Mouse (Mus musculus): ENCODE results near the gene Slc23a2. TPM values are rescaled to one million over a fixed set of nuclear protein-coding genes. Genes with fewer than 3 reads are reported as not detected.

Slc23a2 gene
- polyA plus RNA-seq, 1 experiment from 2014 or later = 4.1 TPM

GRCm38 (mm10) chr2:132028894-132029605, 115.9 kb downstream of the Slc23a2 start:
- Histone ChIP-seq H3K4me2 (ENCODE audit: low read depth, low read length) (peak overlapping the region; percentile 88), H3K9me3 (replicated peaks; ENCODE audit: control insufficient read depth, low read length) (no peaks in the 10 kb centered on the region), H3K9ac (ENCODE audit: low read depth, low read length) (peak overlapping the region; percentile 51), H3K27ac (ENCODE audit: low read length) (peak overlapping the region; percentile 80), H3K4me1 (ENCODE audit: control insufficient read depth, low read depth, low read length) (peaks cover 16% of the 10 kb centered on the region), H3K36me3 (ENCODE audit: control insufficient read depth, insufficient read depth) (no peaks in the 10 kb centered on the region), H3K4me3 (ENCODE audit: low read depth, low read length) (peak overlapping the region; percentile 62), H3K27me3 (ENCODE audit: control insufficient read depth, insufficient read depth, low read depth, low read length) (peaks cover 36% of the 10 kb centered on the region)
- under 1% methylated on average over 36 of the region's 36 CpGs for WGBS (ENCODE audit: insufficient replicate concordance)
- ATAC-seq (ENCODE audit: low read depth) = peak; percentile 45

DNA sequence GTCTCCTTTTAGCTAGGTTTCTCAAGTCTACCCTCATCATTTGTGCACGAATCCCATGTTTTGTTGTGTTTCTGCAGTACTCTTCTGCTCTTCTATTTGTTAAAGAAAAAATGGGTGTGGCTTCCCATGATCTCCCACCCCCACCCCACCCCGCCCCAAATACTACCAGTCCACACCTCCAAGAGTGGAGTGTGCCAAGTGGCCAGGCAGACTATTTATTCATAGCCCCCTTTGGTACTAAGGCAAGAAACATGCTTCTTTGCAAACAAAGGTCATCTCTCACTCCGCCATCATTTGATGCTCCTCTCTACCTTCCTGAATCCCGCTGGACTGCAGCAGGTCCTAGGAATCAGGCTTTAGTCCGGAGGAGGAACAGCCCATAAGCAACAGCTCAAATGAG, 116.8 kb downstream of the Slc23a2 start:
- Histone ChIP-seq H3K9ac (ENCODE audit: low read depth, low read length) (no peak overlapping the region), H3K4me2 (ENCODE audit: low read depth, low read length) (peak overlapping the region; percentile 88), H3K27me3 (ENCODE audit: control insufficient read depth, insufficient read depth, low read depth, low read length) (peaks cover 36% of the 10 kb centered on the region), H3K9me3 (replicated peaks; ENCODE audit: control insufficient read depth, low read length) (no peaks in the 10 kb centered on the region), H3K27ac (ENCODE audit: low read length) (no peak overlapping the region), H3K4me1 (ENCODE audit: control insufficient read depth, low read depth, low read length) (peaks cover 16% of the 10 kb centered on the region), H3K36me3 (ENCODE audit: control insufficient read depth, insufficient read depth) (no peaks in the 10 kb centered on the region), H3K4me3 (ENCODE audit: low read depth, low read length) (peak overlapping the region; percentile 62)
- 35% methylated on average over 5 of the region's 5 CpGs for WGBS (ENCODE audit: insufficient replicate concordance)
- no peak for ATAC-seq (ENCODE audit: low read depth)

GRCm38 (mm10) chr2:132027366-132027765, 117.5 kb downstream of the Slc23a2 start:
- Histone ChIP-seq H3K36me3 (ENCODE audit: control insufficient read depth, insufficient read depth) (no peaks in the 10 kb centered on the region), H3K27me3 (ENCODE audit: control insufficient read depth, insufficient read depth, low read depth, low read length) (peaks cover 36% of the 10 kb centered on the region), H3K4me1 (ENCODE audit: control insufficient read depth, low read depth, low read length) (peaks cover 16% of the 10 kb centered on the region), H3K27ac (ENCODE audit: low read length) (no peak overlapping the region), H3K4me3 (ENCODE audit: low read depth, low read length) (no peak overlapping the region), H3K9me3 (replicated peaks; ENCODE audit: control insufficient read depth, low read length) (no peaks in the 10 kb centered on the region), H3K9ac (ENCODE audit: low read depth, low read length) (no peak overlapping the region), H3K4me2 (ENCODE audit: low read depth, low read length) (0 out of 2 replicates have a peak overlapping the region, but pooled peaks have one; percentile 6)
- 22% methylated on average over 5 of the region's 5 CpGs for WGBS (ENCODE audit: insufficient replicate concordance)
- ATAC-seq (ENCODE audit: low read depth) = no peak

- Histone ChIP-seq H3K36me3 (ENCODE audit: control insufficient read depth, insufficient read depth) (no peaks in the 10 kb centered on the region), H3K4me3 (ENCODE audit: low read depth, low read length) (no peak overlapping the region), H3K9me3 (replicated peaks; ENCODE audit: control insufficient read depth, low read length) (no peaks in the 10 kb centered on the region), H3K4me1 (ENCODE audit: control insufficient read depth, low read depth, low read length) (peaks cover 5% of the 10 kb centered on the region), H3K27me3 (ENCODE audit: control insufficient read depth, insufficient read depth, low read depth, low read length) (peaks cover 19% of the 10 kb centered on the region), H3K27ac (ENCODE audit: low read length) (no peak overlapping the region), H3K9ac (ENCODE audit: low read depth, low read length) (no peak overlapping the region), H3K4me2 (ENCODE audit: low read depth, low read length) (no peak overlapping the region)
- no peak for ATAC-seq (ENCODE audit: low read depth)
- 56% methylated on average over 4 of the region's 4 CpGs for WGBS (ENCODE audit: insufficient replicate concordance)
Observed at GRCm38 (mm10) chr2:132024028-132024427, 120.9 kb downstream of the Slc23a2 start.

DNA sequence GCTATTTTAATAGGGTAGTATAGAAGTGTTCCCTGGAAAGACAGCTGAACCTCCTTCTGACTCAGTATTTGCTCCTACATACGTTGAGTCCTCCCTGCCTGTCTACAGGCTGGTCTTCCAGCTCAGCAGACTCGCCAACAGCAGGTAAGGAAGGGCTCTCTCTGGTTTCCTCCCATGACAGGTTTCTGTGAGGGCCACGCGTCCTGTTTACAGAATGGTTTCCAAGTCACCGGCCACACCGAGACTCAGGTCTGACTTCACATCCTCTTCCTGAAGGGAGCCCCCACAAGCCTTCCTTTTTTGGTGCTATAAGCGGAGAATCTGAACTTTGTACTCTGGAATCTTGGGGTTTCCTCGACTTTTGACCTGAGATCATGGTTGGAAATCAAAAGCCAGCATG, 122.3 kb downstream of the Slc23a2 start:
- H3K9ac ChIP-seq (ENCODE audit: low read depth, low read length) = no peak overlapping the region
- 0 out of 2 replicates have a peak overlapping the region, but pooled peaks have one; percentile 0 for H3K4me2 ChIP-seq (ENCODE audit: low read depth, low read length)
- 30% methylated on average over 8 of the region's 8 CpGs for WGBS (ENCODE audit: insufficient replicate concordance)

GRCm38 (mm10) chr2:132021616-132022015, 123.3 kb downstream of the Slc23a2 start:
- H3K27ac ChIP-seq (ENCODE audit: low read length) = peak overlapping the region; percentile 33; the same call in 1 of the 2 replicates
- no peak overlapping the region for H3K9ac ChIP-seq (ENCODE audit: low read depth, low read length)
- WGBS (ENCODE audit: insufficient replicate concordance) = 51% methylated on average over 4 of the region's 4 CpGs
- no peak overlapping the region for H3K4me3 ChIP-seq (ENCODE audit: low read depth, low read length)
- H3K4me1 ChIP-seq (ENCODE audit: control insufficient read depth, low read depth, low read length) = peaks cover 3% of the 10 kb centered on the region; the same call in 1 of the 2 replicates
- 0 out of 2 replicates have a peak overlapping the region, but pooled peaks have one; percentile 0 for H3K4me2 ChIP-seq (ENCODE audit: low read depth, low read length)
- no peaks in the 10 kb centered on the region for H3K9me3 ChIP-seq (replicated peaks; ENCODE audit: control insufficient read depth, low read length)
- H3K27me3 ChIP-seq (ENCODE audit: control insufficient read depth, insufficient read depth, low read depth, low read length) = no peaks in the 10 kb centered on the region; the same call in 1 of the 2 replicates
- H3K36me3 ChIP-seq (ENCODE audit: control insufficient read depth, insufficient read depth) = no peaks in the 10 kb centered on the region
- no peak for ATAC-seq (ENCODE audit: low read depth)

More for the DNA sequence above, 122.3 kb downstream of the Slc23a2 start:
- H3K9me3 ChIP-seq (replicated peaks; ENCODE audit: control insufficient read depth, low read length) = no peaks in the 10 kb centered on the region
- no peak for ATAC-seq (ENCODE audit: low read depth)
- peaks cover 3% of the 10 kb centered on the region; the same call in 1 of the 2 replicates for H3K4me1 ChIP-seq (ENCODE audit: control insufficient read depth, low read depth, low read length)
- H3K27ac ChIP-seq (ENCODE audit: low read length) = no peak overlapping the region; the same call in 1 of the 2 replicates
- peaks cover 6% of the 10 kb centered on the region for H3K27me3 ChIP-seq (ENCODE audit: control insufficient read depth, insufficient read depth, low read depth, low read length)
- H3K36me3 ChIP-seq (ENCODE audit: control insufficient read depth, insufficient read depth) = no peaks in the 10 kb centered on the region
- no peak overlapping the region for H3K4me3 ChIP-seq (ENCODE audit: low read depth, low read length)

GRCm38 (mm10) chr2:132020991-132021541, 123.8 kb downstream of the Slc23a2 start:
- H3K9ac ChIP-seq (ENCODE audit: low read depth, low read length) = no peak overlapping the region
- peak; percentile 56 for ATAC-seq (ENCODE audit: low read depth)
- no peak overlapping the region for H3K4me2 ChIP-seq (ENCODE audit: low read depth, low read length)
- no peaks in the 10 kb centered on the region for H3K36me3 ChIP-seq (ENCODE audit: control insufficient read depth, insufficient read depth)
- 12% methylated on average over 5 of the region's 5 CpGs for WGBS (ENCODE audit: insufficient replicate concordance)
- H3K27me3 ChIP-seq (ENCODE audit: control insufficient read depth, insufficient read depth, low read depth, low read length) = no peaks in the 10 kb centered on the region; the same call in 1 of the 2 replicates
- H3K9me3 ChIP-seq (replicated peaks; ENCODE audit: control insufficient read depth, low read length) = no peaks in the 10 kb centered on the region
- H3K4me1 ChIP-seq (ENCODE audit: control insufficient read depth, low read depth, low read length) = peaks cover 3% of the 10 kb centered on the region; the same call in 1 of the 2 replicates
- peak overlapping the region; percentile 51; the same call in 1 of the 2 replicates for H3K27ac ChIP-seq (ENCODE audit: low read length)
- H3K4me3 ChIP-seq (ENCODE audit: low read depth, low read length) = peak overlapping the region; percentile 19; the same call in 1 of the 2 replicates

GRCm38 (mm10) chr2:132020420-132020819, 124.5 kb downstream of the Slc23a2 start:
- Histone ChIP-seq H3K9ac (ENCODE audit: low read depth, low read length) (no peak overlapping the region), H3K36me3 (ENCODE audit: control insufficient read depth, insufficient read depth) (no peaks in the 10 kb centered on the region), H3K9me3 (replicated peaks; ENCODE audit: control insufficient read depth, low read length) (no peaks in the 10 kb centered on the region), H3K4me2 (ENCODE audit: low read depth, low read length) (peak overlapping the region; percentile 33), H3K27me3 (ENCODE audit: control insufficient read depth, insufficient read depth, low read depth, low read length) (no peaks in the 10 kb centered on the region), H3K4me1 (ENCODE audit: control insufficient read depth, low read depth, low read length) (peaks cover 3% of the 10 kb centered on the region; the same call in 1 of the 2 replicates), H3K27ac (ENCODE audit: low read length) (peak overlapping the region; percentile 51; the same call in 1 of the 2 replicates), H3K4me3 (ENCODE audit: low read depth, low read length) (peak overlapping the region; percentile 19)
- ATAC-seq (ENCODE audit: low read depth) = no peak
- 43% methylated on average over 7 of the region's 7 CpGs for WGBS (ENCODE audit: insufficient replicate concordance)

Measured in liver, embryonic 16.5 days (tissue).